Comparison of ENCODE assay signal across 30 mouse cellular contexts in the genomic region with DNA sequence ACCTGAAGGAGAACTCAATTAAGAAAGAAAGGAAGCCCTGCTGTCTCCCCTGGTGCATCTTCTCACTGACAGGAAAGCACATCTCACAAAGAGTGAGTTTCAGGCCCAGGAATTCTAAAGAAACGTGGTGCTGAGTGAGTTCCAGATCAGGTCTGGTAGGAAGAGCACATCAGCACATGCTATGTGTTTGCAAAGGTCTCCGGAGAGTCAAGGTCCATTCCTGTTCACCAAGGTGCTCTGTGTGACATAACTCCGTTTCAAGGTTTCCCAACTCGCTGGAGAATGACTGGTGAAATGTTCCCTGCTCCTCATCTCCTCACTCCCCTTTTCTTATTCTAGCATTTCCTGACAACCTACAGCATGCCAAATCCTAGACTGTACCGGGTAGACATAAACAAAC.
"Had no signal": no experiment of that assay in that cellular context is flagged by ENCODE, and none has a peak within 500 bp of the region (broad histone marks: within the 10 kb centered on the region; RNA-seq: fewer than 3 reads in every experiment).

No protein-coding gene starts in this region.

- H3K4me1 ChIP-seq: limb, embryonic 10.5 days; limb, embryonic 12.5 days; limb, embryonic 13.5 days; limb, embryonic 15.5 days; liver, embryonic 13.5 days; liver, embryonic 15.5 days; lung, embryonic 15.5 days; megakaryocyte, embryonic 14.5 days; midbrain, embryonic 10.5 days; midbrain, embryonic 12.5 days; midbrain, embryonic 13.5 days; midbrain, embryonic 15.5 days; neural tube, embryonic 12.5 days had no signal

- ATAC-seq: lung, postnatal 0 days; midbrain, embryonic 13.5 days; midbrain, embryonic 15.5 days; midbrain, embryonic 16.5 days had no signal

- H3K4me3 ChIP-seq: left cerebral cortex, adult 2 months; limb, embryonic 10.5 days; limb, embryonic 12.5 days; limb, embryonic 13.5 days; limb, embryonic 15.5 days; liver, embryonic 13.5 days; liver, embryonic 15.5 days; lung, embryonic 15.5 days; megakaryocyte, embryonic 14.5 days; midbrain, embryonic 10.5 days; midbrain, embryonic 12.5 days; midbrain, embryonic 13.5 days; midbrain, embryonic 15.5 days; myocyte; neural tube, embryonic 12.5 days had no signal

- DNase-seq: layer of hippocampus, postnatal 36 days; left cerebral cortex, postnatal 4 days; liver, embryonic 13.5 days; lung, adult 18-20 months; lung, adult 2 months; lung, embryonic 14.5 days; lung, postnatal 10 days; lung, postnatal 14 days; lung, postnatal 36 days; lung, postnatal 4 days; midbrain, embryonic 14.5 days had no signal

- H3K27me3 ChIP-seq: limb, embryonic 12.5 days; limb, embryonic 13.5 days; limb, embryonic 15.5 days; liver, embryonic 13.5 days; liver, embryonic 15.5 days; lung, embryonic 15.5 days; megakaryocyte, embryonic 14.5 days; midbrain, embryonic 12.5 days; midbrain, embryonic 13.5 days; midbrain, embryonic 15.5 days; neural tube, embryonic 12.5 days had no signal

- H3K9me3 ChIP-seq: limb, embryonic 10.5 days; limb, embryonic 12.5 days; limb, embryonic 13.5 days; limb, embryonic 15.5 days; liver, embryonic 13.5 days; liver, embryonic 15.5 days; lung, embryonic 15.5 days; midbrain, embryonic 10.5 days; midbrain, embryonic 12.5 days; midbrain, embryonic 13.5 days; midbrain, embryonic 15.5 days; neural tube, embryonic 12.5 days had no signal

- H3K36me3 ChIP-seq: limb, embryonic 10.5 days; limb, embryonic 12.5 days; limb, embryonic 13.5 days; limb, embryonic 15.5 days; liver, embryonic 13.5 days; liver, embryonic 15.5 days; lung, embryonic 15.5 days; midbrain, embryonic 10.5 days; midbrain, embryonic 12.5 days; midbrain, embryonic 13.5 days; midbrain, embryonic 15.5 days; neural tube, embryonic 12.5 days had no signal

- H3K9ac ChIP-seq: limb, embryonic 12.5 days; limb, embryonic 13.5 days; limb, embryonic 15.5 days; liver, embryonic 13.5 days; liver, embryonic 14.5 days; liver, embryonic 15.5 days; lung, embryonic 14.5 days; lung, embryonic 15.5 days; midbrain, embryonic 12.5 days; midbrain, embryonic 13.5 days; midbrain, embryonic 15.5 days; neural tube, embryonic 12.5 days had no signal

- H3K27ac ChIP-seq: left cerebral cortex, adult 2 months; limb, embryonic 10.5 days; limb, embryonic 12.5 days; limb, embryonic 13.5 days; limb, embryonic 15.5 days; liver, embryonic 13.5 days; liver, embryonic 14.5 days; liver, embryonic 15.5 days; lung, embryonic 15.5 days; macrophage; midbrain, embryonic 10.5 days; midbrain, embryonic 12.5 days; midbrain, embryonic 13.5 days; midbrain, embryonic 15.5 days; neural tube, embryonic 12.5 days had no signal

- H3K4me2 ChIP-seq: limb, embryonic 12.5 days; limb, embryonic 13.5 days; limb, embryonic 15.5 days; liver, embryonic 13.5 days; liver, embryonic 15.5 days; lung, embryonic 14.5 days; lung, embryonic 15.5 days; midbrain, embryonic 11.5 days; midbrain, embryonic 12.5 days; midbrain, embryonic 13.5 days; midbrain, embryonic 15.5 days; neural tube, embryonic 12.5 days had no signal
